Mouse (Mus musculus) cerebellum, postnatal 14 days (tissue): Measurements from ENCODE around the gene Casp8.
"Not testable (repeated sequence)": the region's sequence is repeated elsewhere in the genome, so short reads cannot be mapped to it uniquely, and the experiment has no call there.

Experiments used
- DNase-seq, 2 experiments: peaks; one replicate each; pipeline ENCODE4 v3.0.0; 2021; ENCODE audit warnings: mixed read lengths in 2 of 2

Gene Casp8

GRCm38 (mm10) chr1:58801558-58802285 is 6.5 kb downstream of the Casp8 start:
- DNase-seq, result no peak

GRCm38 (mm10) chr1:58802322-58803273 is 7.4 kb downstream of the Casp8 start:
- no peak for DNase-seq

- DNase-seq, result no peak
Measured at GRCm38 (mm10) chr1:58803531-58803930, 8.4 kb downstream of the Casp8 start.

GRCm38 (mm10) chr1:58806651-58807050 is 11.5 kb downstream of the Casp8 start:
- no peak for DNase-seq

- DNase-seq, result no peak
Measured at GRCm38 (mm10) chr1:58826319-58826718, 31.1 kb downstream of the Casp8 start.

GRCm38 (mm10) chr1:58830741-58831140 is 35.6 kb downstream of the Casp8 start:
- no peak for DNase-seq

- no peak for DNase-seq
Measured at GRCm38 (mm10) chr1:58832198-58832597, 37.0 kb downstream of the Casp8 start.

GRCm38 (mm10) chr1:58856811-58857210 is 61.6 kb downstream of the Casp8 start:
- DNase-seq, result not testable (repeated sequence)

- not testable (repeated sequence) for DNase-seq
Measured at GRCm38 (mm10) chr1:58859131-58859530, 64.0 kb downstream of the Casp8 start.

GRCm38 (mm10) chr1:58859738-58860365 is 64.7 kb downstream of the Casp8 start:
- DNase-seq, result not testable (repeated sequence)

- not testable (repeated sequence) for DNase-seq
Measured at GRCm38 (mm10) chr1:58860586-58860985, 65.4 kb downstream of the Casp8 start.

- not testable (repeated sequence) for DNase-seq
Measured at GRCm38 (mm10) chr1:58876500-58876899, 81.3 kb downstream of the Casp8 start.

- not testable (repeated sequence) for DNase-seq
Measured at GRCm38 (mm10) chr1:58879291-58879690, 84.1 kb downstream of the Casp8 start.

- not testable (repeated sequence) for DNase-seq
Measured at GRCm38 (mm10) chr1:58883279-58883678, 88.1 kb downstream of the Casp8 start.

- no peak for DNase-seq
Measured at GRCm38 (mm10) chr1:58885646-58886045, 90.5 kb downstream of the Casp8 start.

GRCm38 (mm10) chr1:58889826-58890546 is 94.8 kb downstream of the Casp8 start:
- no peak for DNase-seq

GRCm38 (mm10) chr1:58890697-58891290 is 95.6 kb downstream of the Casp8 start:
- DNase-seq, result not testable (repeated sequence)

GRCm38 (mm10) chr1:58891481-58892170 is 96.5 kb downstream of the Casp8 start:
- not testable (repeated sequence) for DNase-seq

- DNase-seq, result not testable (repeated sequence)
Measured at GRCm38 (mm10) chr1:58892386-58892785, 97.2 kb downstream of the Casp8 start.
